Mouse (Mus musculus) limb, embryonic 14.5 days (tissue): ENCODE measurements around the gene Immt. TPM values are rescaled to one million over a fixed set of nuclear protein-coding genes. Genes with fewer than 3 reads are reported as not detected.

Source experiments
- ATAC-seq: fragments of 200-750 bp; cut with Nextera tagmentation; 2 replicates; pipeline ENCODE4 v1.8.0; 2017; ENCODE audit warnings: low read depth, moderate number of reproducible peaks, moderate TSS enrichment; ENCODE audit not compliant: low FRiP score
- DNase-seq: peaks from one replicate; pipeline ENCODE4 v3.0.0-alpha.2; 2015; ENCODE audit warnings: low spot score
- H3K27ac ChIP-seq: fragments of 300-500 bp; sonication (generic); replicated peaks from 2 replicates; pipeline ENCODE4 v1.5.1; 2014; ENCODE audit warnings: low read depth, mild to moderate bottlenecking, low read length, moderate library complexity, mixed read lengths
- H3K27me3 ChIP-seq: fragments of 300-500 bp; sonication (generic); 2 replicates; pipeline ENCODE4 v1.6.1; 2014; ENCODE audit warnings: low read length, mixed read lengths; ENCODE audit not compliant: control insufficient read depth, insufficient read depth
- H3K36me3 ChIP-seq: fragments of 300-500 bp; sonication (generic); 2 replicates; pipeline ENCODE4 v1.6.1; 2014; ENCODE audit warnings: mild to moderate bottlenecking, low read length, moderate library complexity, mixed read lengths; ENCODE audit not compliant: control insufficient read depth, insufficient read depth
- H3K4me1 ChIP-seq: fragments of 300-500 bp; sonication (generic); 2 replicates; pipeline ENCODE4 v1.6.1; 2014; ENCODE audit warnings: antibody characterized with exemption, low read length, mixed read lengths; ENCODE audit not compliant: control insufficient read depth, insufficient read depth
- H3K4me2 ChIP-seq: fragments of 300-500 bp; sonication (generic); replicated peaks from 2 replicates; pipeline ENCODE4 v1.6.1; 2014; ENCODE audit warnings: low read depth, mild to moderate bottlenecking, low read length, moderate library complexity; ENCODE audit not compliant: severe bottlenecking
- H3K4me3 ChIP-seq: fragments of 300-500 bp; sonication (generic); replicated peaks from 2 replicates; pipeline ENCODE4 v1.5.1; 2014; ENCODE audit warnings: low read length
- H3K9ac ChIP-seq: fragments of 300-500 bp; sonication (generic); 2 replicates; pipeline ENCODE4 v1.6.1; 2014; ENCODE audit warnings: mild to moderate bottlenecking, low read depth, low read length, moderate library complexity; ENCODE audit not compliant: severe bottlenecking
- H3K9me3 ChIP-seq: fragments of 300-500 bp; sonication (generic); 2 replicates; pipeline ENCODE4 v1.6.1; 2016; ENCODE audit warnings: low read length; ENCODE audit not compliant: control insufficient read depth
- POLR2A ChIP-seq: fragments of 200-500 bp; IDR thresholded peaks from 2 replicates; pipeline ENCODE4 v1.8.0; 2012; ENCODE audit warnings: inconsistent platforms, mild to moderate bottlenecking, moderate library complexity, borderline replicate concordance; ENCODE audit not compliant: insufficient read depth, insufficient read length; ENCODE audit errors: extremely low read depth
- WGBS: fragments of 180-500 bp; shearing (Covaris S2); extraction: QIAGEN DNeasy Blood & Tissue Kit; methylation state at CpG from one replicate; pipeline ENCODE4 v1.1.7; 2014; 5-methylcytosine and 5-hydroxymethylcytosine counted together
- polyA plus RNA-seq, 2 experiments: library from polyadenylated mRNA; depleted of rRNA in 1 of 2; stranded (reverse) in 1 of 2; unstranded in 1 of 2; fragments of >200 nt; fragmentation: Nextera tagmentation in 1 of 2; extraction: Ambion mirVana in 1 of 2; gene quantifications; 2 replicates each; pipeline versions ENCODE4 v1.2.1 to v1.2.3; 2012 to 2014

Gene Immt
- polyA plus RNA-seq, 2 experiments, result 69.8 to 145 TPM

GRCm38 (mm10) chr6:71877965-71878760, 47.0 kb downstream of the Immt start:
- Histone ChIP-seq H3K9me3 (no peaks in the 10 kb centered on the region), H3K36me3 (peaks cover 79% of the 10 kb centered on the region), H3K4me3 (no peak overlapping the region), H3K4me1 (no peaks in the 10 kb centered on the region), H3K27ac (no peak overlapping the region), H3K4me2 (no peak overlapping the region), H3K27me3 (no peaks in the 10 kb centered on the region), H3K9ac (no peak overlapping the region)
- ATAC-seq (no peak), DNase-seq (no peak)
- no peak for TF ChIP-seq POLR2A
- WGBS, result 92% methylated on average over 3 of the region's 3 CpGs

- no peak for TF ChIP-seq POLR2A
- no peak for DNase-seq
- no peak overlapping the region for H3K4me3 ChIP-seq
- H3K4me1 ChIP-seq, result no peaks in the 10 kb centered on the region
- no peaks in the 10 kb centered on the region for H3K9me3 ChIP-seq
- H3K27ac ChIP-seq, result no peak overlapping the region
- no peak overlapping the region for H3K4me2 ChIP-seq
- no peak for ATAC-seq
- H3K36me3 ChIP-seq, result peaks cover 93% of the 10 kb centered on the region
- H3K27me3 ChIP-seq, result no peaks in the 10 kb centered on the region
- 92% methylated on average over 4 of the region's 4 CpGs for WGBS
- no peak overlapping the region for H3K9ac ChIP-seq
Observed at GRCm38 (mm10) chr6:71893263-71893662, 62.1 kb downstream of the Immt start.

GRCm38 (mm10) chr6:71907702-71908235, 76.6 kb downstream of the Immt start:
- H3K27me3 ChIP-seq, result no peaks in the 10 kb centered on the region
- H3K9ac ChIP-seq, result peak overlapping the region; percentile 69
- H3K4me3 ChIP-seq, result peak overlapping the region; percentile 67
- ATAC-seq (no peak), DNase-seq (no peak)
- peak overlapping the region; percentile 51 for H3K4me2 ChIP-seq
- H3K27ac ChIP-seq, result no peak overlapping the region
- TF ChIP-seq POLR2A, result no peak
- H3K36me3 ChIP-seq, result peaks cover 43% of the 10 kb centered on the region
- H3K4me1 ChIP-seq, result peaks cover 4% of the 10 kb centered on the region; the same call in 1 of the 2 replicates
- 4% methylated on average over 4 of the region's 4 CpGs for WGBS
- H3K9me3 ChIP-seq, result no peaks in the 10 kb centered on the region

- H3K27ac ChIP-seq, result peak within 1 kb of the TSS; percentile 79
- TF ChIP-seq POLR2A, result peak; percentile 94; the same call in 1 of the 2 replicates
- under 1% methylated on average over 58 of the region's 58 CpGs for WGBS
Observed at GRCm38 (mm10) chr6:71908481-71909381, 77.6 kb downstream of the Immt start, which contains the start of the genes Ptcd3 and Polr1a. TSS of gene Ptcd3 (minus strand) at chr6:71908750. TSS of gene Polr1a (plus strand) at chr6:71909053.

GRCm38 (mm10) chr6:71909384-71909783, 78.3 kb downstream of the Immt start:
- H3K36me3 ChIP-seq, result peaks cover 42% of the 10 kb centered on the region
- H3K27ac ChIP-seq, result no peak overlapping the region
- peak overlapping the region; percentile 67 for H3K4me3 ChIP-seq
- TF ChIP-seq POLR2A, result no peak
- H3K9ac ChIP-seq, result peak overlapping the region; percentile 69
- ATAC-seq (no peak), DNase-seq (no peak)
- H3K4me1 ChIP-seq, result peaks cover 4% of the 10 kb centered on the region; the same call in 1 of the 2 replicates
- 21% methylated on average over 10 of the region's 10 CpGs for WGBS
- peak overlapping the region; percentile 51 for H3K4me2 ChIP-seq
- H3K27me3 ChIP-seq, result no peaks in the 10 kb centered on the region
- no peaks in the 10 kb centered on the region for H3K9me3 ChIP-seq

More at GRCm38 (mm10) chr6:71908481-71909381, 77.6 kb downstream of the Immt start, which contains the start of the genes Ptcd3 and Polr1a:
- Histone ChIP-seq H3K36me3 (peaks cover 42% of the 10 kb centered on the region), H3K27me3 (no peaks in the 10 kb centered on the region), H3K4me3 (peak within 1 kb of the TSS; percentile 67), H3K9me3 (no peaks in the 10 kb centered on the region), H3K9ac (peak within 1 kb of the TSS; percentile 69), H3K4me2 (peak within 1 kb of the TSS; percentile 51), H3K4me1 (peaks cover 4% of the 10 kb centered on the region; the same call in 1 of the 2 replicates)
- ATAC-seq (peak; percentile 94), DNase-seq (peak; percentile 91)
